Mouse (Mus musculus): ENCODE data around the gene Dek. TPM values are rescaled to one million over a fixed set of nuclear protein-coding genes. Genes with fewer than 3 reads are reported as not detected.

Dek gene
- polyA plus RNA-seq, 1 experiment: 157 TPM

DNA sequence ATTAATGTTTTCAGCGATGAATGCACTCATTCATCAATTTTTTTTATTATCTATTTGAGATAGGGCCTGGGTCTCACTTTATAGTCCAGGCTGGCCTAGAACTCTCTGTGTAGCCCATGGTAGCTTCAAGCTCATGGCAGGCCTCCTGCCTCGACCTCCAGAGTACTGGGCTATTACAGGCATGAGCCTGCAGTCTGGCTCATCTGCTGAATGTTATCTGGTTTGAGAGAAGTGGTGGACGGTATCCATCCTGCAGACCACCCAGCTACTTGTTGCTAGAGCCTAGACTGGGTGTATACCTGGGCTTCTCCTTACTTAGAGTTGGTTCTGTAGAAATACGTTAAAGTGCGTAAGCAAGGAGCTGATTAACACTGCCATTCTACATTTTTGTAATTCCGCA, 39.0 kb downstream of the Dek start:
- no peak for TF ChIP-seq POLR2A (IDR thresholded peaks at IDR 0.05; ENCODE audit: low read depth, low read length)
- TF ChIP-seq CTCF (IDR thresholded peaks at IDR 0.05; ENCODE audit: borderline replicate concordance, insufficient read depth, low read length): no peak
- Histone ChIP-seq H3K27ac (ENCODE audit: insufficient read depth, low read length) (no peak overlapping the region), H3K4me1 (ENCODE audit: control insufficient read depth, insufficient read depth, low read length) (no peaks in the 10 kb centered on the region), H3K4me3 (ENCODE audit: insufficient read depth, low read length) (no peak overlapping the region)

DNA sequence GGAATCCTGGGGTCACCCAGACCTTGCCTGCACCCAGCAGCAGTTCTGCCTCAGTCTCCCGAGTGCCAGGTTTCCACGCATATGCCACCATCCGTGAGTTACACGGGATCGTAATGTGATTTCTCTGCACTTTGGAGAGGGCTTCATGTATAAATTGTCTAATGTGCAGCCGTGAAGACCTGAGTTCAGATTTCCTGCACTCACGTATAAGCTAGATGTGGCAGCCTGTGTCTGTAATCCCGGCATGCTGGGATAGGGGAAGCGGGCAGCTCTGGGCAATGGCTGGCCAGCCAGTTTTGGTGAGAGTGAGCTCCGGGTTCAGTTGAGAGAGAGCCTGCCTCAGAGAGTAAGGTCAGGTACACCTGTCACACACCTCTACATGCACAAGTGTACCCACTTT, 39.5 kb downstream of the Dek start:
- Histone ChIP-seq H3K4me1 (ENCODE audit: control insufficient read depth, insufficient read depth, low read length) (no peaks in the 10 kb centered on the region), H3K4me3 (ENCODE audit: insufficient read depth, low read length) (no peak overlapping the region), H3K27ac (ENCODE audit: insufficient read depth, low read length) (no peak overlapping the region)
- TF ChIP-seq CTCF (IDR thresholded peaks at IDR 0.05; ENCODE audit: borderline replicate concordance, insufficient read depth, low read length) (no peak), POLR2A (IDR thresholded peaks at IDR 0.05; ENCODE audit: low read depth, low read length) (no peak)

DNA sequence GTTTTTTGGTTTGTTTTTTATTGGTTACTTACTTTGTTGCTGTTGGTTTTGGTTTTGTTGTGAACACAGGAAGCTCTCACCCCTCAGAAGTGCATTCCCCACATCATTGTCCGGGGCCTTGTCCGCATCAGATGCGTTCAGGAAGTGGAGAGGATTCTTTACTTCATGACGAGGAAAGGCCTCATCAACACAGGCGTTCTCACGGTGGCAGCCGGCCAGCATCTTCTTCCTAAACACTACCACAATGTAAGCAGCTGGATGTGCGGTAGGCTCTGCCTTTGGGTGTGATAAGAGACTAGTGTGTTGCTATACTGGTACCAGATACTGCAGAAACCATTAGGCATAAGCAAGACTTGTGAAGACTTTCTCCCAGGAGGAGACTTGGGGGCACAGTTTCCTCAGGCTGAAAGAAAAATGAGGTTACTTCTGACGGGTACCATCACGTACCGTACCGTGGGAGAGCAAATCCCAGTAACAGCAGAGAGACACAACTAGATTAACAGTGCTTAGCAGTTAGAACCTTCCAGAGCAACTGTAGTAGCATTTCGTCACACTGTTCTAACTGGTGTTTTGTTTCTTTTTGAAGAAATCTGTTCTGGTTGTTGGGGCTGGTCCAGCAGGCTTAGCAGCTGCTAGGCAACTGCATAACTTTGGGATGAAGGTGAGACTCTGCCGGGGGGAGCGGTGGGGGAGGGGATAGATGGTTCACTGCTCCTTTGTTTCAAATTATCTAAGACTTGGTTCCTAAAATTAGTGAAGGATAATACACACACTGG, 41.8 kb downstream of the Dek start:
- Histone ChIP-seq H3K4me1 (ENCODE audit: control insufficient read depth, insufficient read depth, low read length) (no peaks in the 10 kb centered on the region), H3K27ac (ENCODE audit: insufficient read depth, low read length) (no peak overlapping the region), H3K4me3 (ENCODE audit: insufficient read depth, low read length) (no peak overlapping the region)
- TF ChIP-seq POLR2A (IDR thresholded peaks at IDR 0.05; ENCODE audit: low read depth, low read length) (no peak), CTCF (IDR thresholded peaks at IDR 0.05; ENCODE audit: borderline replicate concordance, insufficient read depth, low read length) (no peak)

DNA sequence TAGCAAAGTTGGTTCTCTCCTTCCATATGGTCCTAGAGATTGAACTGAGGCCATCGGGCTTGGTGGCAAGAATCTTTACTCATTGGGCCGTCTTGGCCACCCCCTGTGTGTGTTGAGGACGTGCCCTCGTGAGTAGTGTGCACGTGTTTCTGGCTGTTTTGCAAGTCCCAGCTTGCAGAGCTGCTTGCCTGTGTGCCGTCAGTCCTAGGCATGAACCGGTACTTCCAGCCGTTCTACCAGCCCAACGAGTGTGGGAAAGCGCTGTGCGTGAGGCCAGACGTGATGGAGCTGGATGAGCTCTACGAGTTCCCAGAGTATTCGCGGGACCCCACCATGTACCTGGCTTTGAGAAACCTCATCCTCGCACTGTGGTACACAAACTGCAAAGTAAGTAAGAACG, 43.2 kb downstream of the Dek start:
- Histone ChIP-seq H3K4me3 (ENCODE audit: insufficient read depth, low read length) (no peak overlapping the region), H3K4me1 (ENCODE audit: control insufficient read depth, insufficient read depth, low read length) (no peaks in the 10 kb centered on the region), H3K27ac (ENCODE audit: insufficient read depth, low read length) (no peak overlapping the region)
- no peak for TF ChIP-seq POLR2A (IDR thresholded peaks at IDR 0.05; ENCODE audit: low read depth, low read length)
- no peak for TF ChIP-seq CTCF (IDR thresholded peaks at IDR 0.05; ENCODE audit: borderline replicate concordance, insufficient read depth, low read length)

DNA sequence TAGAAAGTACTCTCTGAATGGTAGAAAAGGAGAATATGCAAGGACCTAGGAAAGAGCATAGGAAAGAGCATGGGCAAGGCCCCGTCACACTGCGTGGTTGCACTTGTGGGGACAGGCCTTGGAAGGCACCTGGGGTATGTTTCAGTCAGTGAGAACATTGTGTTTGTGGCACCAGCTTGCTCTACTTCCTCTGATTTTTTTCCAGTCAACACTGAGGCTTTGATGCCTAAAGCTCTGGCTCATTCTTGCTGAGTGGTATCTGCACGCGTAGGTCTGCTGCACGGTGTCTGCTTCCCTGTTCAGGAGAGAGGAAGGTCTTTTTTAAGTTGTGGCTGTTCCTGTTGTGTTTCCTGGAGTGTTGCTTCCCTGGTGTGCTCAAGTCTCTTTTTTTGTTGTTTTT, 49.2 kb downstream of the Dek start:
- no peaks in the 10 kb centered on the region for H3K4me1 ChIP-seq (ENCODE audit: control insufficient read depth, insufficient read depth, low read length)
- no peak overlapping the region for H3K4me3 ChIP-seq (ENCODE audit: insufficient read depth, low read length)
- H3K27ac ChIP-seq (ENCODE audit: insufficient read depth, low read length): no peak overlapping the region
- TF ChIP-seq POLR2A (IDR thresholded peaks at IDR 0.05; ENCODE audit: low read depth, low read length): no peak
- no peak for TF ChIP-seq CTCF (IDR thresholded peaks at IDR 0.05; ENCODE audit: borderline replicate concordance, insufficient read depth, low read length)

DNA sequence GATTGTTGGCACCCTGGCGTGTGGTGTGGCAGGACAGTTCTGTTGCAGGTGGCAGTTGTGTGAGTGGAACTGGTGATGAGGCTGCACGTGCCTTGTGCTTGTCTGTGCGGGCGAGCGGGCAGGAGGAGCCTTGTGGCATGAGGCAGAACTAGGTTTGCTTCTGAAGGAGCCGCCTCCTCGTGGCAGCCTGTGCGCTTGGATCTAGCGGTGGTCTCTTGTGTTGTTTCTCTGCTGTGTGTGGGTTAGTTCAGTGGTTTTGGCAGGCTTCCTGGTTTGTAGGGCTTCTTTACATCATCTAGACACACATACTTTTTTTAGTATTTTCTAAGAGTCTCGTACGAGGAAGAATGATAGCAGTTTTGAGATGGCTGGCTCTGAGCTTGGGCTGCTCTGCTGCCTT, 49.9 kb downstream of the Dek start:
- Histone ChIP-seq H3K4me1 (ENCODE audit: control insufficient read depth, insufficient read depth, low read length) (no peaks in the 10 kb centered on the region), H3K4me3 (ENCODE audit: insufficient read depth, low read length) (no peak overlapping the region), H3K27ac (ENCODE audit: insufficient read depth, low read length) (no peak overlapping the region)
- no peak for TF ChIP-seq POLR2A (IDR thresholded peaks at IDR 0.05; ENCODE audit: low read depth, low read length)
- TF ChIP-seq CTCF (IDR thresholded peaks at IDR 0.05; ENCODE audit: borderline replicate concordance, insufficient read depth, low read length): 0 out of 2 replicates have a peak, but pooled peaks have one; percentile 0

DNA sequence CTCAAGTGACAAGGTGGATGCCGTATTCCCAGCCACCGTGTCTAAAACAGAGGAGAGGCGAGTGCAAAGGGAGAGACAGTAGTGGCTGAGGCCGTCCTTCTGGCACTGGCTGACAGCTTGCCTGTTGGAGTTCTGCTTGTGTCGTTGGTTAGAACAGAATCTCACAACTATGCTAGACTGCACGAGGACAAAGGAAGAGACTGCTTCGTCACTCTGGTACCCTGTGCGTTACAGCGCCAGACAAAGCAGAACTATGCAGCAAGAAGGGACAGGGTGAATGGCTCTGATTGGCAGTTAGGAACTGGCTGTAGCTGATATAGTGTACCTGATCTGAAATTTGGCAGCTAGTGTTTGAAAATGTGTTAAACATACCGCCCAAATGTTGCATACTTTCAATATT, 52.0 kb downstream of the Dek start:
- no peak for TF ChIP-seq POLR2A (IDR thresholded peaks at IDR 0.05; ENCODE audit: low read depth, low read length)
- no peak for TF ChIP-seq CTCF (IDR thresholded peaks at IDR 0.05; ENCODE audit: borderline replicate concordance, insufficient read depth, low read length)
- H3K27ac ChIP-seq (ENCODE audit: insufficient read depth, low read length): no peak overlapping the region
- H3K4me1 ChIP-seq (ENCODE audit: control insufficient read depth, insufficient read depth, low read length): no peaks in the 10 kb centered on the region
- H3K4me3 ChIP-seq (ENCODE audit: insufficient read depth, low read length): no peak overlapping the region

DNA sequence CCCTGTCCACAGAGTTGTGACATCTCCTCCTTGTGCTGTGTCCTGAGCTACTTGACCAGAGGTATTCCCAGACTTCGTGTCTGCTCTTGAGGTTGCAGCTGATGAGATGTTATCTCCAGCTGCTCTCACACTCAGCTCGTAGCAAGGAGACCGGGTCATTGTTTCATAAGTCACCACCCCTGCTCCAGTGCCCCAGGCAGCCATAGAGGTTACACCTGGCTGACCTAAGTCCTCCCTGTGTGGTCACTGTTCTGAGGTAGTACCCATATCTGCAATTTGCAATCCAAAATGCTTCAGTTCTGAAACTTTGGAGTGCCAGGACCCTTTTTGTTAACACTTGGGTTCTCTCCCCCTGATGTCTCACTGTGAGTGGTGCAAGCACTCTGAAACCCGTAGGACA, 56.0 kb downstream of the Dek start:
- Histone ChIP-seq H3K4me3 (ENCODE audit: insufficient read depth, low read length) (no peak overlapping the region), H3K4me1 (ENCODE audit: control insufficient read depth, insufficient read depth, low read length) (no peaks in the 10 kb centered on the region), H3K27ac (ENCODE audit: insufficient read depth, low read length) (no peak overlapping the region)
- TF ChIP-seq POLR2A (IDR thresholded peaks at IDR 0.05; ENCODE audit: low read depth, low read length) (no peak), CTCF (IDR thresholded peaks at IDR 0.05; ENCODE audit: borderline replicate concordance, insufficient read depth, low read length) (no peak)

DNA sequence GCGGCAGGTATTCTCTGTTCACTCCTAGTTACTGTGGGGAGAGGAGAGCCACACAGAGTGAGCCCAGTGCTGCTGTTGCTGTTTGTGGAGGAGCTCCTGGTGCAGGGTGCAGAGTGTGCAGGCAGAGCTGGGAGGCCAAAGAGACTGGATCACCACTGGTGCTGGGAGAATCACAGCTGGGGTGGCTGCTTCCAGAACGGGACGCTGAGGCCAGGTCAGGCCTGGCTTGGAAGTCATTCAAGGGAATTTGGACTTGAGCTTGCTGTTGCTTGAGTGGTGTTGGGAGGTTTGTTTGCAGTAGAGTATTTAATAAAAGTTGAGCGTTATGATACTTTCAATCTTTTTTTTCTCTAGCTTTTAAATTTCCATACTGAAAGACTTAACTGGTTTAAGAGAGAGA, 58.0 kb downstream of the Dek start:
- no peak overlapping the region for H3K4me3 ChIP-seq (ENCODE audit: insufficient read depth, low read length)
- no peaks in the 10 kb centered on the region for H3K4me1 ChIP-seq (ENCODE audit: control insufficient read depth, insufficient read depth, low read length)
- TF ChIP-seq POLR2A (IDR thresholded peaks at IDR 0.05; ENCODE audit: low read depth, low read length) (no peak), CTCF (IDR thresholded peaks at IDR 0.05; ENCODE audit: borderline replicate concordance, insufficient read depth, low read length) (no peak)
- no peak overlapping the region for H3K27ac ChIP-seq (ENCODE audit: insufficient read depth, low read length)

DNA sequence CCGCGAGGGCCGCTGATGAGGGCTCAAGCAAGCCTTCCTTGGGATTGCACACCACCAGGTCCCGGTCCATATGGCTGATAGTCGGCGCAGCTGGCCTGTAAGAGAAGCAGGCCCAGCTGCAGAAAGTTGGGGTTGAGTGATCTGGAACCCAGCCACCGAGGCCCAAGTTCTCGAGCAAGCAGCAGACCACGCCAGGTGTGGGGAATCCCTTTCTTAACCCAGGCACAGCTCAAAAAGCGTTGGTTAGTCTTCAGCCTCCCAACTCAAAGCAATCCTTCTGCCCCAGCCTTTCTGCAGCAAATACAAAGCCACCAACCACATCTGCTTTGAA, 61.4 kb downstream of the Dek start, which contains the start of gene Tpmt:
Gene Tpmt (minus strand): TSS at position 121 of the 331 bp plus-strand sequence.
- H3K4me1 ChIP-seq (ENCODE audit: control insufficient read depth, insufficient read depth, low read length): no peaks in the 10 kb centered on the region
- H3K4me3 ChIP-seq (ENCODE audit: insufficient read depth, low read length): peak within 1 kb of the TSS; percentile 81
- H3K27ac ChIP-seq (ENCODE audit: insufficient read depth, low read length): no peak within 1 kb of the TSS
- TF ChIP-seq POLR2A (IDR thresholded peaks at IDR 0.05; ENCODE audit: low read depth, low read length) (no peak), CTCF (IDR thresholded peaks at IDR 0.05; ENCODE audit: borderline replicate concordance, insufficient read depth, low read length) (no peak)
